Mouse (Mus musculus): Measurements from ENCODE around the gene Ctdsp1. TPM values are rescaled to one million over a fixed set of nuclear protein-coding genes. Genes with fewer than 3 reads are reported as not detected.

Ctdsp1 gene
- polyA plus RNA-seq, 1 experiment from 2014 or later = 64.6 TPM

DNA sequence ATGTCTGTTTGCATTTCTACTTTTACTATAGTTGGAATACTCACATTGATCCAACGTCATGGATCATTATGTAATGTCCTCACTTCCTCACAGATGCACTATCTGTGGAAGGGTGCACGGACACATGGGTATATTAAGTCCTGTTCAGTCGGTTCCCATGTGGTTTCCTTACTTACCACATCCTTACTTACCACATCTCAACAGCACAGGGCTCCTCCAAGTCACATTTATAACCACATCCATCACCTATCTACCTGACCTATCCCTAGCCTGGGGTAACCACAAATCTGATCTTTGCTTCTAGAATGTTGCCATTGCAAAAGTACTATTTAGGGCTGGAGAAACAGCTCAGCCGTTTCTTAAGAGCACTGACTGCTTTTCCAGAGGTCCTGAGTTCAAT is 17.9 kb upstream of the Ctdsp1 start:
- WGBS = 63% methylated on average over 4 of the region's 4 CpGs
- Histone ChIP-seq H3K9me3 (replicated peaks; ENCODE audit: control insufficient read depth, low read length) (no peaks in the 10 kb centered on the region), H3K4me1 (ENCODE audit: control insufficient read depth, insufficient read depth, low read length) (peaks cover 7% of the 10 kb centered on the region), H3K27me3 (ENCODE audit: control insufficient read depth, insufficient read depth, low read length) (no peaks in the 10 kb centered on the region), H3K4me3 (ENCODE audit: low read length) (no peak overlapping the region), H3K27ac (ENCODE audit: low read length) (no peak overlapping the region), H3K36me3 (ENCODE audit: control insufficient read depth, insufficient read depth) (no peaks in the 10 kb centered on the region), H3K9ac (ENCODE audit: low read length) (no peak overlapping the region), H3K4me2 (ENCODE audit: low read depth, low read length) (no peak overlapping the region)
- no peak for ATAC-seq (replicated peaks; ENCODE audit: extremely low read depth, insufficient read depth, low FRiP score)

DNA sequence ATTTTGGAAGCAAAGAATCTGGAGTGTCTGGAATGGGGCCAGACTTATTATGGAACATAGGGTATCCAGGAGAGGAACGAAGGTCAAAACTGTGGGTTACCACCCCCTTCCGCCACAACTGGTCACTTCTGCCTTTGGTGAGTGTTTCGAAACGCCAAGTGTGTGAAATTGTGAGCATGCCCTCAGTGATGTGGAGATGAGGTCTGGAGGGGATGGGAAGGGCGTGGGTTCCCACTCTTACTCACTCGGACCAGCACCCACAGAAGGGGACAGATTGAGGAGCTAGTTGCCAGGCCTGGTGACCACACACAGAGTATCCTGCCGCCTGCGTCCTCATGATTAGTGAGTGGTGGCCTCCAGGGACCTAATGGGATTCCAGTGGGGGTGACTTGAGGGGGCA is 16.3 kb upstream of the Ctdsp1 start, which contains the start of gene Slc11a1:
Gene Slc11a1, plus strand, starts transcription at position 216 of the 400 bp plus-strand sequence.
- Histone ChIP-seq H3K27ac (ENCODE audit: low read length) (no peak within 1 kb of the TSS), H3K27me3 (ENCODE audit: control insufficient read depth, insufficient read depth, low read length) (no peaks in the 10 kb centered on the region), H3K4me2 (ENCODE audit: low read depth, low read length) (no peak within 1 kb of the TSS), H3K9ac (ENCODE audit: low read length) (peak within 1 kb of the TSS; percentile 29; the same call in 1 of the 2 replicates), H3K4me1 (ENCODE audit: control insufficient read depth, insufficient read depth, low read length) (peaks cover 7% of the 10 kb centered on the region), H3K4me3 (ENCODE audit: low read length) (no peak within 1 kb of the TSS), H3K36me3 (ENCODE audit: control insufficient read depth, insufficient read depth) (no peaks in the 10 kb centered on the region), H3K9me3 (replicated peaks; ENCODE audit: control insufficient read depth, low read length) (no peaks in the 10 kb centered on the region)
- no peak for ATAC-seq (replicated peaks; ENCODE audit: extremely low read depth, insufficient read depth, low FRiP score)
- WGBS = 68% methylated on average over 8 of the region's 8 CpGs

DNA sequence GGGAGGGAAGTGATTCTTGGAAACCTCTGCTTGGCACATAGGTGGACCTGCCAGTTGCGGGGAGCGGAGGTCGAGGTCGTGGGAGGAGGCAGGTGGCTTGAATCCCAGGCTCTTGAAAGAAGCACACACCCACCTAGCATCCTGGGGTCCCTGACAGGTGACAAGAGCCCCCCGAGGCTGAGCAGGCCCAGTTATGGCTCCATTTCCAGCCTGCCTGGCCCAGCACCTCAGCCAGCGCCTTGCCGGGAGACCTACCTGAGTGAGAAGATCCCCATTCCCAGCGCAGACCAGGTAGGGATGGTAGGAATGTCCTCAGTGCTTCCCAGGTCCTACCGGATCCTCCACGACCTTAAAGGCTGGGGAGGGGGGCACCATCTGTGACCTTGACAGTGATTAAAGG is 15.7 kb upstream of the Ctdsp1 start:
- H3K4me2 ChIP-seq (ENCODE audit: low read depth, low read length) = no peak overlapping the region
- H3K27me3 ChIP-seq (ENCODE audit: control insufficient read depth, insufficient read depth, low read length) = no peaks in the 10 kb centered on the region
- no peak for ATAC-seq (replicated peaks; ENCODE audit: extremely low read depth, insufficient read depth, low FRiP score)
- H3K9me3 ChIP-seq (replicated peaks; ENCODE audit: control insufficient read depth, low read length) = no peaks in the 10 kb centered on the region
- 74% methylated on average over 10 of the region's 10 CpGs for WGBS
- H3K36me3 ChIP-seq (ENCODE audit: control insufficient read depth, insufficient read depth) = no peaks in the 10 kb centered on the region
- peaks cover 7% of the 10 kb centered on the region for H3K4me1 ChIP-seq (ENCODE audit: control insufficient read depth, insufficient read depth, low read length)
- H3K4me3 ChIP-seq (ENCODE audit: low read length) = no peak overlapping the region
- H3K27ac ChIP-seq (ENCODE audit: low read length) = no peak overlapping the region
- 0 out of 2 replicates have a peak overlapping the region, but pooled peaks have one; percentile 29 for H3K9ac ChIP-seq (ENCODE audit: low read length)

DNA sequence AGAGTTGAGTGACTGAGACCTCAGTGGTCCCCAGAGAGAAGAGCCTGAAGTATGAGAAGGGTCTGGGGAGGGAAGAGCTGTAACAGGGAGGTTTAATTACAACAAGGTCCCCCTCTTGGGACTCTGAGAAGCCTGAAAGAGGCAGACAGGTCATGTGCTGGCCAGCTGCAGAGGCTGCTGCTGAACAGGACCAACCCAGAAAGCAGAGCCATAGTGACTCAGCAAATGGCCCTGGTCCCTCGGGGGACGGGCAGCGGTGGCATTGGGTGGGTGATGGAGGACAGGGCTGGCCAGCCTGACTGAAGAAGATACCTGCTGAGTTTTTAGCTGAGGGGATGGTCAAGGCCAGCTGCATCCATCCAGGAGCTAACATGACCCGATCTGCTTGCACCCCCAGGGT is 14.9 kb upstream of the Ctdsp1 start:
- no peaks in the 10 kb centered on the region for H3K27me3 ChIP-seq (ENCODE audit: control insufficient read depth, insufficient read depth, low read length)
- H3K27ac ChIP-seq (ENCODE audit: low read length) = no peak overlapping the region
- no peak overlapping the region for H3K4me2 ChIP-seq (ENCODE audit: low read depth, low read length)
- WGBS = 84% methylated on average over 4 of the region's 4 CpGs
- H3K9me3 ChIP-seq (replicated peaks; ENCODE audit: control insufficient read depth, low read length) = no peaks in the 10 kb centered on the region
- ATAC-seq (replicated peaks; ENCODE audit: extremely low read depth, insufficient read depth, low FRiP score) = no peak
- H3K4me3 ChIP-seq (ENCODE audit: low read length) = no peak overlapping the region
- peaks cover 7% of the 10 kb centered on the region for H3K4me1 ChIP-seq (ENCODE audit: control insufficient read depth, insufficient read depth, low read length)
- H3K36me3 ChIP-seq (ENCODE audit: control insufficient read depth, insufficient read depth) = no peaks in the 10 kb centered on the region
- no peak overlapping the region for H3K9ac ChIP-seq (ENCODE audit: low read length)

DNA sequence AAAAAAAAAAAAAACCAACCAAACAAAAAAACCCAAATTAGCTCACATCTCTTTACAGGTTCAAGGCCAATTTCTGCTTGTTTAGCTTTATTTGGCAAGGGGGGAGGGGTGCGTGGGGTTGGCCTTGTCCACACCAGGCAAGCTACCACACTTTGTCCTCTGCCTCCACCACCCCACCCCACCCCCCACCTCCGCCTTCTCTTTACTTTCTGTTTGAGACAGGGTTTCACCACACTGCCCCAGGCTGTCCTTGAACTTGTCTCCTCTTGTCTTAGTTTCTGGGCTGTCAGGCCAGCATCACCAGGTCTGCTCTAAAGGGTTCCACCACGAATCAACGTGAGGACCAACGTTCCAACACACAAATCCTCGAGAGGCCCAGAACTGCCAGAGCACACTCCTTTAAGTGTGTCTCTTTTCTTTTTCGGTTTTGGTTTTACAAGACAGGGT is 12.2 kb upstream of the Ctdsp1 start:
- 79% methylated on average over 7 of the region's 7 CpGs for WGBS
- no peak overlapping the region for H3K4me3 ChIP-seq (ENCODE audit: low read length)
- H3K4me1 ChIP-seq (ENCODE audit: control insufficient read depth, insufficient read depth, low read length) = peaks cover 7% of the 10 kb centered on the region
- H3K4me2 ChIP-seq (ENCODE audit: low read depth, low read length) = no peak overlapping the region
- no peaks in the 10 kb centered on the region for H3K36me3 ChIP-seq (ENCODE audit: control insufficient read depth, insufficient read depth)
- H3K27me3 ChIP-seq (ENCODE audit: control insufficient read depth, insufficient read depth, low read length) = no peaks in the 10 kb centered on the region
- no peaks in the 10 kb centered on the region for H3K9me3 ChIP-seq (replicated peaks; ENCODE audit: control insufficient read depth, low read length)
- ATAC-seq (replicated peaks; ENCODE audit: extremely low read depth, insufficient read depth, low FRiP score) = no peak
- no peak overlapping the region for H3K9ac ChIP-seq (ENCODE audit: low read length)
- H3K27ac ChIP-seq (ENCODE audit: low read length) = no peak overlapping the region

DNA sequence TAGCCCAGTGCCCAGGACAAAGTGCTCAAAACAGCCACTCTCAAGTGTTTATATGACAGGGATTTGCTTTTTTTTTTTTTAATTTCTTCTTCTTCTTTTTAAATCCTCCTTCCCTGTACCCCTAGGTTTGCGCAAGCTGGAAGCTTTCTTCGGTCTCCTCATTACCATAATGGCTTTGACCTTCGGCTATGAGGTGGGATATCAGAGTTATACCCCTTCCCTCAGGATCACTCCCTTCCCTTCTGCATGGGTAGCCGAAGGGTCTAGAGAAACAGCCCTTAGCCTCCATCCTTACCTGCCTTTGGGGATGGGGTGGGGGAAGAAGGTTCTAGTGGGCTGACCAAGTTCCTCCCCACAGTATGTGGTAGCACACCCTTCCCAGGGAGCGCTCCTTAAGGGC is 10.8 kb upstream of the Ctdsp1 start:
- no peaks in the 10 kb centered on the region for H3K36me3 ChIP-seq (ENCODE audit: control insufficient read depth, insufficient read depth)
- H3K4me2 ChIP-seq (ENCODE audit: low read depth, low read length) = no peak overlapping the region
- H3K9ac ChIP-seq (ENCODE audit: low read length) = no peak overlapping the region
- no peak overlapping the region for H3K4me3 ChIP-seq (ENCODE audit: low read length)
- no peaks in the 10 kb centered on the region for H3K9me3 ChIP-seq (replicated peaks; ENCODE audit: control insufficient read depth, low read length)
- no peak for ATAC-seq (replicated peaks; ENCODE audit: extremely low read depth, insufficient read depth, low FRiP score)
- WGBS = 92% methylated on average over 5 of the region's 5 CpGs
- H3K27me3 ChIP-seq (ENCODE audit: control insufficient read depth, insufficient read depth, low read length) = no peaks in the 10 kb centered on the region
- no peaks in the 10 kb centered on the region for H3K4me1 ChIP-seq (ENCODE audit: control insufficient read depth, insufficient read depth, low read length)
- H3K27ac ChIP-seq (ENCODE audit: low read length) = no peak overlapping the region

DNA sequence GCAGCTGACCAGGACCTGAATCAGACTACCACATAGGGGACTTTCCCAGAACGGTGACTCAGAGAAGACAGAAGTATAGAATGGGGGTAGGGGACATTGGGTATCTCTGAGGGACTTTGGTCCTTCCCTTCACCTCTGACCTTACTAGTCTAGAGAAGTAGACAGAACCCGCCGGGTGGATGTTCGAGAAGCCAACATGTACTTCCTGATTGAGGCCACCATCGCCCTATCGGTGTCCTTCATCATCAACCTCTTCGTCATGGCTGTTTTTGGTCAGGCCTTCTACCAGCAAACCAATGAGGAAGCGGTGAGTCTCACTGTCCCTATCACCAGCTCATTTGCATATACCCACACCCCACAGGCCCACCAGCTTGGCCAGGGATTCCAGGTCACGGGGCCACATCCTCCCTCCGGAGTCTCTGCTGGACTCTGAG is 9.7 kb upstream of the Ctdsp1 start:
- ATAC-seq (replicated peaks; ENCODE audit: extremely low read depth, insufficient read depth, low FRiP score) = no peak
- Histone ChIP-seq H3K4me2 (ENCODE audit: low read depth, low read length) (no peak overlapping the region), H3K27me3 (ENCODE audit: control insufficient read depth, insufficient read depth, low read length) (no peaks in the 10 kb centered on the region), H3K4me1 (ENCODE audit: control insufficient read depth, insufficient read depth, low read length) (no peaks in the 10 kb centered on the region), H3K4me3 (ENCODE audit: low read length) (no peak overlapping the region), H3K27ac (ENCODE audit: low read length) (no peak overlapping the region), H3K36me3 (ENCODE audit: control insufficient read depth, insufficient read depth) (no peaks in the 10 kb centered on the region), H3K9me3 (replicated peaks; ENCODE audit: control insufficient read depth, low read length) (no peaks in the 10 kb centered on the region), H3K9ac (ENCODE audit: low read length) (no peak overlapping the region)
- WGBS = 91% methylated on average over 10 of the region's 10 CpGs

DNA sequence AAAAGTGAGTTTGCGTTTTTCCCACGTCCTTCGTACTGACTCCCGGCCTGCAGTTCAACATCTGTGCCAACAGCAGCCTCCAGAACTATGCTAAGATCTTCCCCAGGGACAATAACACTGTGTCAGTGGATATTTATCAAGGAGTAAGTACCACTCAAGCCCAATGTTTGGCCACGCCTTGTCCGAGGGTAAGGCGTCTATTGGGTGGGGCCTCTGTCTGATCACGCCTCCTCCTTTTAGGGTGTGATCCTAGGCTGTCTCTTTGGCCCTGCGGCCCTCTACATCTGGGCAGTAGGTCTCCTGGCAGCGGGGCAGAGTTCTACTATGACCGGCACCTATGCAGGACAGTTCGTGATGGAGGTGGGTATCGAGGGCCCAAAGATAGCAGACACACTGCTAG is 7.9 kb upstream of the Ctdsp1 start:
- Histone ChIP-seq H3K4me1 (ENCODE audit: control insufficient read depth, insufficient read depth, low read length) (peaks cover 8% of the 10 kb centered on the region; the same call in 1 of the 2 replicates), H3K9me3 (replicated peaks; ENCODE audit: control insufficient read depth, low read length) (no peaks in the 10 kb centered on the region), H3K27ac (ENCODE audit: low read length) (no peak overlapping the region), H3K36me3 (ENCODE audit: control insufficient read depth, insufficient read depth) (no peaks in the 10 kb centered on the region), H3K27me3 (ENCODE audit: control insufficient read depth, insufficient read depth, low read length) (no peaks in the 10 kb centered on the region), H3K9ac (ENCODE audit: low read length) (no peak overlapping the region), H3K4me3 (ENCODE audit: low read length) (no peak overlapping the region), H3K4me2 (ENCODE audit: low read depth, low read length) (no peak overlapping the region)
- WGBS = 82% methylated on average over 13 of the region's 13 CpGs
- ATAC-seq (replicated peaks; ENCODE audit: extremely low read depth, insufficient read depth, low FRiP score) = no peak

DNA sequence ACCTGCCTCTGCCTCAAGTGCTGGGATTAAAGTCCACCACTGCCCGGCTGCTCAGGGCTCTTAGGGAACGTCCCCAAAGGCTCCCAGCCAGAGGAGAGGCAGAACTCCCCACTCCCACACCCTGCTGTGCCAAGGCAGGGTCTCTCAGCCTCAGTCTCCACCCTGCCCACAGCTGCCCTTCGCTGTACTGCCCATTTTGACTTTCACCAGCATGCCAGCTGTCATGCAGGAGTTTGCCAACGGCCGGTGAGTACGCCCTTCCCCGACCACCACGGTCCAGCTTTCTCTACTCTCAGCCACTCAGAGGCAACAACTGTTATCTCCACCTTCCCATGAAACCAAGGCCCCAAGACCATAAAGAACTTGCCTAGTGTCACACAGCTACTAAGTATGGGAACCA is 6.8 kb upstream of the Ctdsp1 start:
- no peak for ATAC-seq (replicated peaks; ENCODE audit: extremely low read depth, insufficient read depth, low FRiP score)
- Histone ChIP-seq H3K9ac (ENCODE audit: low read length) (no peak overlapping the region), H3K4me2 (ENCODE audit: low read depth, low read length) (no peak overlapping the region), H3K36me3 (ENCODE audit: control insufficient read depth, insufficient read depth) (no peaks in the 10 kb centered on the region), H3K27ac (ENCODE audit: low read length) (no peak overlapping the region), H3K9me3 (replicated peaks; ENCODE audit: control insufficient read depth, low read length) (no peaks in the 10 kb centered on the region), H3K4me1 (ENCODE audit: control insufficient read depth, insufficient read depth, low read length) (peaks cover 11% of the 10 kb centered on the region), H3K27me3 (ENCODE audit: control insufficient read depth, insufficient read depth, low read length) (no peaks in the 10 kb centered on the region), H3K4me3 (ENCODE audit: low read length) (no peak overlapping the region)
- 75% methylated on average over 8 of the region's 8 CpGs for WGBS

Data from heart, embryonic 16.5 days (tissue).